Mouse (Mus musculus) heart, postnatal 0 days (tissue): ENCODE measurements around the gene Fau. TPM values are rescaled to one million over a fixed set of nuclear protein-coding genes. Genes with fewer than 3 reads are reported as not detected.

Source experiments
- ATAC-seq: fragments of 200-750 bp; cut with Nextera tagmentation; 2 replicates; pipeline ENCODE4 v1.8.0; 2017; ENCODE audit warnings: low read depth, moderate number of reproducible peaks, moderate library complexity; ENCODE audit not compliant: insufficient read depth
- DNase-seq: peaks from one replicate; pipeline ENCODE4 v3.0.0-alpha.2; 2016; ENCODE audit warnings: low spot score
- H3K27ac ChIP-seq: fragments of 300-500 bp; sonication (generic); 2 replicates; pipeline ENCODE4 v1.5.1; 2014; ENCODE audit warnings: low read depth, mild to moderate bottlenecking
- H3K27me3 ChIP-seq: fragments of 300-500 bp; sonication (generic); 2 replicates; pipeline ENCODE4 v1.6.1; 2014; ENCODE audit warnings: low read length, mixed read lengths; ENCODE audit not compliant: control insufficient read depth, insufficient read depth
- H3K36me3 ChIP-seq: fragments of 300-500 bp; sonication (generic); replicated peaks from 2 replicates; pipeline ENCODE4 v1.6.1; 2014; ENCODE audit warnings: low read length, mixed read lengths; ENCODE audit not compliant: control insufficient read depth, insufficient read depth
- H3K4me1 ChIP-seq: fragments of 300-500 bp; sonication (generic); 2 replicates; pipeline ENCODE4 v1.6.1; 2014; ENCODE audit warnings: antibody characterized with exemption; ENCODE audit not compliant: control insufficient read depth, insufficient read depth
- H3K4me2 ChIP-seq: fragments of 300-500 bp; sonication (generic); 2 replicates; pipeline ENCODE4 v1.6.1; 2014; ENCODE audit warnings: low read depth, mild to moderate bottlenecking, low read length, moderate library complexity
- H3K4me3 ChIP-seq: fragments of 300-500 bp; sonication (generic); 2 replicates; pipeline ENCODE4 v1.5.1; 2014; ENCODE audit warnings: low read depth, low read length
- H3K9ac ChIP-seq: fragments of 300-500 bp; sonication (generic); replicated peaks from 2 replicates; pipeline ENCODE4 v1.6.1; 2014; ENCODE audit warnings: low read depth, low read length, mixed read lengths
- H3K9me3 ChIP-seq: fragments of 300-500 bp; sonication (generic); replicated peaks from 2 replicates; pipeline ENCODE4 v1.6.1; 2016; ENCODE audit warnings: low read length; ENCODE audit not compliant: control insufficient read depth
- CTCF ChIP-seq: IDR thresholded peaks from 2 replicates; pipeline ENCODE4 v1.5.1; 2016; ENCODE audit warnings: antibody characterized with exemption, control low read depth, low read depth
- EP300 ChIP-seq: IDR thresholded peaks from 2 replicates; pipeline ENCODE4 v1.6.1; 2016; ENCODE audit warnings: antibody characterized with exemption, low read depth
- WGBS: fragments of 180-500 bp; shearing (Covaris S2); extraction: QIAGEN DNeasy Blood & Tissue Kit; methylation state at CpG from one replicate; pipeline ENCODE4 v1.1.7; 2014; 5-methylcytosine and 5-hydroxymethylcytosine counted together
- polyA plus RNA-seq: library from polyadenylated mRNA; unstranded; fragments of >200 nt; fragmentation: Nextera tagmentation; extraction: Ambion mirVana; gene quantifications from 2 replicates; pipeline ENCODE4 v1.2.1, GENCODE M21; 2015
- total RNA-seq: library from RNA; depleted of rRNA; stranded (reverse); fragments of >200 nt; gene quantifications from 2 replicates; pipeline ENCODE4 v1.2.3, GENCODE M21; 2014; ENCODE audit warnings: low replicate concordance

Gene Fau
- total and polyA plus RNA-seq, 2 experiments from 2014 or later = 484 to 833 TPM

GRCm38 (mm10) chr19:6062418-6062817, 4.8 kb downstream of the Fau start:
- H3K4me1 ChIP-seq = peaks cover 35% of the 10 kb centered on the region
- H3K4me3 ChIP-seq = peak overlapping the region; percentile 78
- peak overlapping the region; percentile 92 for H3K4me2 ChIP-seq
- TF ChIP-seq EP300 = no peak
- H3K9me3 ChIP-seq = no peaks in the 10 kb centered on the region
- H3K9ac ChIP-seq = peak overlapping the region; percentile 84
- H3K27me3 ChIP-seq = no peaks in the 10 kb centered on the region
- ATAC-seq = no peak
- peak overlapping the region; percentile 89; the same call in 1 of the 2 replicates for H3K27ac ChIP-seq
- no peak for DNase-seq
- WGBS = 63% methylated on average over 5 of the region's 5 CpGs
- H3K36me3 ChIP-seq = peaks cover 12% of the 10 kb centered on the region

DNA sequence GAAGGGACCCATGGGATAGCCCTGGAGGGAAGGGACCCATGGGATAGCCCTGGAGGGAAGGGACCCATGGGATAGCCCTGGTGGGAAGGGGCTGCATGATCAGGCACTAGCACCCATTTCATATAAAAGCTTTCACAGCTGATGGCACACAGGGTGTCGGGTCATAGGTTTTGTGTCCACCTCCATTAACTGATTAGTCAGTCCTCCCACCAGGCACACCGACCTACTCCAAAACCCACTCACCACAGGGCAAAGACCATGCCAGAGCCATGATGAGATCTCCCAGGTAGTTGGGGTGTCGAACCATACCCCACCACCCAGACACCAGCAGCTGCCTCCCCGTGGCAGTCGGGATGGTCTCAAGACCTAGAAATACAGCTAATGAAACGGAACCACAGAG, 5.4 kb downstream of the Fau start:
- 89% methylated on average over 6 of the region's 6 CpGs for WGBS
- Histone ChIP-seq H3K4me1 (peaks cover 37% of the 10 kb centered on the region), H3K27ac (no peak overlapping the region), H3K27me3 (no peaks in the 10 kb centered on the region), H3K9me3 (no peaks in the 10 kb centered on the region), H3K4me2 (no peak overlapping the region), H3K9ac (no peak overlapping the region), H3K4me3 (no peak overlapping the region), H3K36me3 (peaks cover 12% of the 10 kb centered on the region)
- DNase-seq (no peak), ATAC-seq (no peak)
- TF ChIP-seq EP300 (no peak), CTCF (no peak)

- Histone ChIP-seq H3K27me3 (no peaks in the 10 kb centered on the region), H3K27ac (no peak overlapping the region), H3K36me3 (peaks cover 32% of the 10 kb centered on the region), H3K4me3 (peak overlapping the region; percentile 49; the same call in 1 of the 2 replicates), H3K4me2 (peak overlapping the region; percentile 93), H3K9ac (no peak overlapping the region), H3K4me1 (peaks cover 26% of the 10 kb centered on the region), H3K9me3 (no peaks in the 10 kb centered on the region)
- TF ChIP-seq CTCF = no peak
- no peak for TF ChIP-seq EP300
- ATAC-seq (no peak), DNase-seq (no peak)
- 30% methylated on average over 5 of the region's 5 CpGs for WGBS
Observed at GRCm38 (mm10) chr19:6066571-6066970, 8.9 kb downstream of the Fau start.

DNA sequence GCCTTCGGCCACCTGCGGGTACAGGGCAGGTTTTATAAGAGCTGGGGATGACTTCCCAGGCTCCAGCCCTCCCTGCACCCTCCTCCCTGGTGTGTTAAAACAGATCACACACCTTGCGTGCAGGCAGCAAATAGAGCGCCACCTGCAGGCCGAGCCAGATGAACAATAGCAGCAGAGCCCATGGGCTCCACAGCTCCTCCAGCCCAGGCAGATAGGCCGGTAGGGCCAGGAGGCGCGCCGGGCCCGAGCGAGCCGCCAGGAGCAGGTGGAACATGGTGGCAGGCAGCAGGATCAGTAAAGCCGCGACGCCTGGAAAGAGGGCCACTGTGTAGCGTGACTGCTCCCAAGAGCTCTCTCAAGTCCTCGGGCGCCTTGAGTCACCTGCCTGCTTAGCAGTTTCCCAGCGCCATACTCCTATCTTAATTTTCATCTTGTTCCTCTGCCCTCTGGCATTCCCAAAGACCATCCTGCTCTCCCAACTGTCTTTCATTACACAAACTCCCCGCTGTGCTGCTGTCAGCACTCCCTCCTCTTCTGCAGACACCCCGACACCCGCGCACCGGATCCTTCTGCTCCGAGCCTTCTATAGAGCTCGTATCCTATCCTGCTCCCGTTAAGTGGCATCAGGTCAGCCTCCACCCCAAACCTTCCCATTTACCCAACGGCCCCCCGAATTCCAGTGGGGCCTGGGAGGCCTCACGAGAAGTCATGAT, 9.5 kb downstream of the Fau start:
- Histone ChIP-seq H3K9ac (peak overlapping the region; percentile 55), H3K36me3 (peaks cover 32% of the 10 kb centered on the region), H3K9me3 (no peaks in the 10 kb centered on the region), H3K4me2 (peak overlapping the region; percentile 93), H3K27ac (no peak overlapping the region), H3K4me1 (peaks cover 21% of the 10 kb centered on the region), H3K27me3 (no peaks in the 10 kb centered on the region), H3K4me3 (peak overlapping the region; percentile 49)
- peak; percentile 73 for DNase-seq
- WGBS = 2% methylated on average over 30 of the region's 30 CpGs
- peak; percentile 65 for ATAC-seq
- TF ChIP-seq CTCF (peak; percentile 81), EP300 (no peak)

GRCm38 (mm10) chr19:6067724-6068415, 10.2 kb downstream of the Fau start, which contains the start of gene Tm7sf2:
Gene Tm7sf2, minus strand, starts transcription at chr19:6068373.
- peak; percentile 77 for DNase-seq
- 13% methylated on average over 33 of the region's 33 CpGs for WGBS
- peak within 1 kb of the TSS; percentile 55 for H3K9ac ChIP-seq
- peak within 1 kb of the TSS; percentile 93 for H3K4me2 ChIP-seq
- peaks cover 38% of the 10 kb centered on the region for H3K36me3 ChIP-seq
- 0 out of 2 replicates have a peak within 1 kb of the TSS, but pooled peaks have one; percentile 5 for H3K27ac ChIP-seq
- no peaks in the 10 kb centered on the region for H3K27me3 ChIP-seq
- H3K4me1 ChIP-seq = peaks cover 14% of the 10 kb centered on the region
- H3K9me3 ChIP-seq = no peaks in the 10 kb centered on the region
- peak within 1 kb of the TSS; percentile 49 for H3K4me3 ChIP-seq
- TF ChIP-seq CTCF = no peak
- no peak for TF ChIP-seq EP300
- ATAC-seq = peak; percentile 89
